Mouse (Mus musculus): Measurements from ENCODE around the gene Mex3b. TPM values are rescaled to one million over a fixed set of nuclear protein-coding genes. Genes with fewer than 3 reads are reported as not detected.

Mex3b gene
- 1 to 10 TPM; 1.9 to 2.8 TPM for total RNA-seq (2023)

GRCm38 (mm10) chr7:82867271-82868121 lies at the start of gene Mex3b:
Gene Mex3b, plus strand, starts transcription at chr7:82867333.

Other genes starting within 250 kb of the Mex3b start
- under 1 TPM in 1 of 2 experiments, not detected in 1; 0.71 TPM for gene Saxo2, start 218.8 kb upstream of the Mex3b start, total RNA-seq (2023)
- gene Efl1, start 218.7 kb upstream of the Mex3b start, total RNA-seq (2023), result 10 to 100 TPM; 13.1 to 13.5 TPM

All from neutrophil, adult 59 days (primary cell).